Mouse (Mus musculus) heart, embryonic 14.5 days (tissue): ENCODE results near the gene Synpo2. TPM values are rescaled to one million over a fixed set of nuclear protein-coding genes. Genes with fewer than 3 reads are reported as not detected.

Experiments used
- ATAC-seq: fragments of 200-750 bp; cut with Nextera tagmentation; 2 replicates; pipeline ENCODE4 v1.8.0; 2017; ENCODE audit warnings: low read depth, moderate TSS enrichment; ENCODE audit not compliant: insufficient number of reproducible peaks, insufficient read depth, low FRiP score
- H3K27ac ChIP-seq, 2 experiments: fragments of 200-500 bp in 1 of 2; fragments of 300-500 bp in 1 of 2; sonication (generic) in 1 of 2; replicated peaks in 1 of 2; 2 replicates each; pipeline ENCODE4 v1.5.1; 2012 to 2014; ENCODE audit warnings: low read depth in 2 of 2, low read length in 2 of 2, control low read depth in 1 of 2, mild to moderate bottlenecking in 1 of 2, mixed read lengths in 1 of 2; ENCODE audit not compliant: control insufficient read depth in 1 of 2, insufficient read depth in 1 of 2
- H3K27me3 ChIP-seq: fragments of 300-500 bp; sonication (generic); 2 replicates; pipeline ENCODE4 v1.6.1; 2014; ENCODE audit warnings: mild to moderate bottlenecking, low read length, control low read depth; ENCODE audit not compliant: control insufficient read depth, insufficient read depth
- H3K36me3 ChIP-seq: fragments of 300-500 bp; sonication (generic); 2 replicates; pipeline ENCODE4 v1.6.1; 2014; ENCODE audit warnings: mild to moderate bottlenecking, control low read depth, low read length, mixed read lengths; ENCODE audit not compliant: control insufficient read depth, insufficient read depth
- H3K4me1 ChIP-seq, 2 experiments: fragments of 200-500 bp in 1 of 2; fragments of 300-500 bp in 1 of 2; sonication (generic) in 1 of 2; 2 replicates each; pipeline ENCODE4 v1.6.1; 2012 to 2014; ENCODE audit warnings: low read length in 2 of 2, control low read depth in 1 of 2, mixed read lengths in 1 of 2; ENCODE audit not compliant: control insufficient read depth in 2 of 2, insufficient read depth in 2 of 2
- H3K4me2 ChIP-seq: fragments of 300-500 bp; sonication (generic); 2 replicates; pipeline ENCODE4 v1.6.1; 2014; ENCODE audit warnings: mild to moderate bottlenecking, low read length
- H3K4me3 ChIP-seq, 2 experiments: fragments of 200-500 bp in 1 of 2; fragments of 300-500 bp in 1 of 2; sonication (generic) in 1 of 2; 2 replicates each; pipeline ENCODE4 v1.5.1; 2012 to 2014; ENCODE audit warnings: low read length in 2 of 2, mild to moderate bottlenecking in 2 of 2, control low read depth in 1 of 2, low read depth in 1 of 2, moderate library complexity in 1 of 2; ENCODE audit not compliant: control insufficient read depth in 1 of 2, insufficient read depth in 1 of 2
- H3K9ac ChIP-seq: fragments of 300-500 bp; sonication (generic); 2 replicates; pipeline ENCODE4 v1.6.1; 2014; ENCODE audit warnings: mild to moderate bottlenecking, low read length
- H3K9me3 ChIP-seq: fragments of 300-500 bp; sonication (generic); 2 replicates; pipeline ENCODE4 v1.6.1; 2016; ENCODE audit warnings: low read length, control low read depth; ENCODE audit not compliant: control insufficient read depth
- WGBS: fragments of 180-500 bp; shearing (Covaris S2); extraction: QIAGEN DNeasy Blood & Tissue Kit; methylation state at CpG from one replicate; pipeline ENCODE4 v1.1.7; 2014; 5-methylcytosine and 5-hydroxymethylcytosine counted together
- polyA plus RNA-seq: library from polyadenylated mRNA; unstranded; fragments of >200 nt; fragmentation: Nextera tagmentation; extraction: Ambion mirVana; gene quantifications from 2 replicates; pipeline ENCODE4 v1.2.1, GENCODE M21; 2014

Gene Synpo2
- polyA plus RNA-seq, 1 experiment from 2014 or later = 14.4 TPM

GRCm38 (mm10) chr3:123187370-123188124 lies 48.4 kb downstream of the Synpo2 start:
- no peak for ATAC-seq
- H3K4me2 ChIP-seq = no peak overlapping the region
- H3K4me1 ChIP-seq = peaks cover 7 to 19% of the 10 kb centered on the region in 2 experiments; a peak in 2 of 4 replicates
- peak overlapping the region; percentile 10 to 17; a peak in 1 of 4 replicates for H3K27ac ChIP-seq
- no peaks in the 10 kb centered on the region for H3K9me3 ChIP-seq
- 72% methylated on average over 15 of the region's 15 CpGs for WGBS
- no peak overlapping the region for H3K9ac ChIP-seq
- H3K36me3 ChIP-seq = no peaks in the 10 kb centered on the region
- no peak overlapping the region for H3K4me3 ChIP-seq
- no peaks in the 10 kb centered on the region for H3K27me3 ChIP-seq

GRCm38 (mm10) chr3:123185238-123185925 lies 50.6 kb downstream of the Synpo2 start:
- Histone ChIP-seq H3K4me3 (no peak overlapping the region), H3K27me3 (no peaks in the 10 kb centered on the region), H3K9me3 (no peaks in the 10 kb centered on the region), H3K36me3 (no peaks in the 10 kb centered on the region), H3K4me1 (peaks cover 7 to 17% of the 10 kb centered on the region in 2 experiments; a peak in 2 of 4 replicates), H3K4me2 (no peak overlapping the region), H3K27ac (no peak overlapping the region), H3K9ac (no peak overlapping the region)
- WGBS = 84% methylated on average over 10 of the region's 10 CpGs
- no peak for ATAC-seq

DNA sequence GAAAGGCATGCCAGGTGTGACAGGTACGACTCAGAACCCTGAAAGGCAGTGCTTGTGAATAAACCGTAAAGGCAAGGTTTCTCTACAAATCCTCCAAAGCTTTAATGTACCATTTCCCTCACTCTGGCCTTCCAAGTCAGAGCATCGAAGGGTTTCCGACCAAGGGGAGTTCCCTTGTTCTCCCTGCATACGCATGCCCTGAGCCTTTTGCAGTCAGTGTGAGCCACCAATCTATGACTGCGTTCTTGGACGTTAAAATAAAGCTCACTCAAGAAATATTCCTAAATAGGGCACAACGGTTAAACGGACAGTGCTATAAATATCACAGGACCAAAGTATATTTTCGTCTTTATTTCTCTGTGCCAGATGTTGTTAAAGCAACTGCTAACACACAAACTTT lies 51.7 kb downstream of the Synpo2 start:
- no peak overlapping the region for H3K9ac ChIP-seq
- H3K27ac ChIP-seq = no peak overlapping the region
- 53% methylated on average over 10 of the region's 10 CpGs for WGBS
- H3K4me3 ChIP-seq = no peak overlapping the region
- no peaks in the 10 kb centered on the region for H3K27me3 ChIP-seq
- no peaks in the 10 kb centered on the region for H3K9me3 ChIP-seq
- peaks cover 4 to 12% of the 10 kb centered on the region in 2 experiments; a peak in 2 of 4 replicates for H3K4me1 ChIP-seq
- no peak for ATAC-seq
- no peaks in the 10 kb centered on the region for H3K36me3 ChIP-seq
- no peak overlapping the region for H3K4me2 ChIP-seq

DNA sequence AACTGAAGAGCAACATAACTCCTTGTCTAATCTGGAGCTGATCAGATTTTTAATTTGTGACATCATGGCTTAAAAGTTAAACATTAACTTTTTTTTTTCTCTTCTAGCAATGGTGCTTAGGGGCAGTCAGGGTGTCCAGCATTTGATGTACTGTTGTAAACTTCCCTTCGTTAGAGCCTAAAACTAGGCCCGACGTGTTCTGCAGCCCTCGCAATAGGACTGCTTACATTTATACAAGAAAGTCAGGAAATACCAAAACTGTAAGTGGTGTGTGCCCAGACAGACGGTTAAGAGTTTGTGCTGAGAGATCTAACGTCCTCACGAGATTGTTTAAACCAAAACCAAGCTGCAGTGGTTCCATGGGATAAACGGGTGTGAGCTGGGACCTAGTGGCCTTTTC lies 56.4 kb downstream of the Synpo2 start:
- Histone ChIP-seq H3K4me1 (peaks cover 5 to 9% of the 10 kb centered on the region in 2 experiments; a peak in 3 of 4 replicates), H3K27me3 (no peaks in the 10 kb centered on the region), H3K4me2 (no peak overlapping the region), H3K9ac (no peak overlapping the region), H3K4me3 (no peak overlapping the region), H3K9me3 (no peaks in the 10 kb centered on the region), H3K36me3 (no peaks in the 10 kb centered on the region), H3K27ac (no peak overlapping the region)
- no peak for ATAC-seq
- WGBS = 69% methylated on average over 8 of the region's 8 CpGs

DNA sequence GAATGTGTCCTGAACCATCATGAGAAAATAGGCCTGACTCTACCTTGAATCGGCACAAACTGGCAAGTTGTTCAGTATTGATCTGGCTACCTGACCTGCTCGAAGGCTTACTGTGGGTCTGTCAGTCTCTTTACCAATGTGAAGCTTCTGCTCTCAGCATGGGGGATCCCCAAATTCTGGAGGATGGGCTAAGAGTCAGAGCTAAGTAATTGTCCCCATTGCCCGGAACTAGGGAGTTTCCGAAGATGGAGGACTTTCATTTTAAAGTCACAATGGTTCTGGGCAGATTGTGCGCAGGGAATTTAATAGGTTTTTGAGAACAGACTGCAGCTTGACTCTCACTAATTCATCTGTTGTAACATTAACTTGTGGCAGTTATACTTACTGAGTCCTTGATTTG lies 56.9 kb downstream of the Synpo2 start:
- Histone ChIP-seq H3K27ac (no peak overlapping the region), H3K9me3 (no peaks in the 10 kb centered on the region), H3K9ac (no peak overlapping the region), H3K4me2 (no peak overlapping the region), H3K4me3 (no peak overlapping the region), H3K4me1 (peaks cover 4 to 6% of the 10 kb centered on the region in 2 experiments), H3K36me3 (no peaks in the 10 kb centered on the region), H3K27me3 (no peaks in the 10 kb centered on the region)
- no peak for ATAC-seq
- 91% methylated on average over 5 of the region's 5 CpGs for WGBS

DNA sequence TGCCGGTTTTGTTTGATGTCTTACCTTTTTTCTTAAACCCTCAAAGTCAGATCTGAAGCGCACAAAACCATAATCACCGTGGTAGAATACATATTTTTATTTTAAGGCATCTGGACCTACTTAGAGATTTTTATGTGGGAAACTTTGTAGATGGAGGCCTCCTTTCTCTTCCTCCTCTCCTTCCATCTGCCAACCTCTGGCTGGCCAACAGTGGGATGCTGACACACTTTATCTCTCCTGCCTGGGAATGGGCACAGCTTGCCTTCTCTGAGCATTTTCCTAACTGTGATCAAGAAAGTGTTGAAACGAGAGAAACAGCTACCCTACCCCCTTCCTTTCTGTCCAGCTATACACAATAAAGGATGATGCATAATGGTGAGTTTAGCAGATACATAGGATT lies 57.5 kb downstream of the Synpo2 start:
- ATAC-seq = no peak
- H3K4me2 ChIP-seq = no peak overlapping the region
- no peaks in the 10 kb centered on the region for H3K9me3 ChIP-seq
- H3K27ac ChIP-seq = no peak overlapping the region
- no peak overlapping the region for H3K9ac ChIP-seq
- WGBS = 65% methylated on average over 4 of the region's 4 CpGs
- H3K4me1 ChIP-seq = peaks cover 8 to 12% of the 10 kb centered on the region in 2 experiments
- H3K36me3 ChIP-seq = no peaks in the 10 kb centered on the region
- no peak overlapping the region for H3K4me3 ChIP-seq
- no peaks in the 10 kb centered on the region for H3K27me3 ChIP-seq

DNA sequence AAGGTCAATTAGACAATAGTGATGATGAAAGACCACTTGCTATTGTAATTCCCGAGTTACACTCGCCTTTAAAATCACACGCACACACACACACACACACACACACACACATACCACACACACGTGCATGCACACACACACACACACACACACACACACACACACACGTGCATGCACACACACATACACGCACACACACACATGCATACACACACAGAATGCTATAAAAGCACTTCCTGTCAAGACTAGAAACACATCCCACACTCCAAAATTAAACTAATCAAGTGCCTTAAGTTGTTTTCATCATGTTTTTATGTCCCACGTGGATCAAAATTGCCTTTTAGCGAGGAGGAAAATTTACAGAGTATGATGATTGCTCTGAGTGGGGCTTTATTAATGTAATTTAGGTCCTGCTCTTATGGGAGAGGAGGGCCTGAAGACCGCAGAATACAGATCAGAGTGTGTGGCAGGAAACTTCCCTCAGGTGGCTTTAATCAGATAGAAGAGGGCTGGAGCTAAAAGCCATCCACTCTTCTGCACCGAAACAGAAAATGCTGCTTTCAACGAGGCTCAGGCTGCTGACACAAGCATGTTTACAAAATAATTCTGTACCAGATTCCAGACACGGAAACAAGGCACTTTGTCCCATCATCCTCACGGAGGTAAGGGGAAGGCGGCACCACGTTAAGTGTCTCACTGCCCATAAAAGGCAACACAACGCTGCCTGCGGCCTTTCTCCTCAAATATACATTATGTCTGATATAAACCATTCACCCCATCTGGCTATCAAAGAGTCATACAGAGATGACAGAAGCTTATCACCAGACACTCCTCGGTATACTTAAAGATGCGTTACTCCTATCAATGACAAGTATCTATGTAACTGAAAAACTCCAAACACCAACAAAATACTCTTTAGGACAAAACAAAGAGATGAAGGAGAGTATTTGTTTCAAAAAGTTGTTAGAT lies 59.3 kb downstream of the Synpo2 start:
- WGBS = 54% methylated on average over 19 of the region's 19 CpGs
- ATAC-seq = no peak
- Histone ChIP-seq H3K36me3 (no peaks in the 10 kb centered on the region), H3K4me2 (0 out of 2 replicates have a peak overlapping the region, but pooled peaks have one; percentile 29), H3K4me1 (peaks cover 13 to 19% of the 10 kb centered on the region in 2 experiments), H3K27me3 (no peaks in the 10 kb centered on the region), H3K27ac (no peak overlapping the region), H3K9ac (no peak overlapping the region; the same call in 1 of the 2 replicates), H3K4me3 (no peak overlapping the region), H3K9me3 (no peaks in the 10 kb centered on the region)
